Mouse (Mus musculus): ENCODE measurements around the gene Gpr137. TPM values are rescaled to one million over a fixed set of nuclear protein-coding genes. Genes with fewer than 3 reads are reported as not detected.

Gene Gpr137
- polyA plus RNA-seq, 1 experiment from 2014 or later, result 72.3 TPM

GRCm38 (mm10) chr19:6937541-6938465, 4.5 kb downstream of the Gpr137 start:
- Histone ChIP-seq H3K27me3 (replicated peaks) (peaks cover 37% of the 10 kb centered on the region), H3K27ac (replicated peaks) (no peak overlapping the region), H3K4me3 (replicated peaks) (no peak overlapping the region), H3K4me1 (peaks cover 61% of the 10 kb centered on the region), H3K36me3 (0 out of 2 replicates have a peak, but pooled peaks cover 6% of the 10 kb centered on the region), H3K4me2 (peak overlapping the region; percentile 99; the same call in 1 of the 2 replicates), H3K9ac (replicated peaks) (0 out of 2 replicates have a peak overlapping the region, but pooled peaks have one; percentile 7), H3K9me3 (replicated peaks) (no peaks in the 10 kb centered on the region)
- no peak for ATAC-seq (ENCODE audit: low FRiP score)
- 79% methylated on average over 16 of the region's 16 CpGs for WGBS

DNA sequence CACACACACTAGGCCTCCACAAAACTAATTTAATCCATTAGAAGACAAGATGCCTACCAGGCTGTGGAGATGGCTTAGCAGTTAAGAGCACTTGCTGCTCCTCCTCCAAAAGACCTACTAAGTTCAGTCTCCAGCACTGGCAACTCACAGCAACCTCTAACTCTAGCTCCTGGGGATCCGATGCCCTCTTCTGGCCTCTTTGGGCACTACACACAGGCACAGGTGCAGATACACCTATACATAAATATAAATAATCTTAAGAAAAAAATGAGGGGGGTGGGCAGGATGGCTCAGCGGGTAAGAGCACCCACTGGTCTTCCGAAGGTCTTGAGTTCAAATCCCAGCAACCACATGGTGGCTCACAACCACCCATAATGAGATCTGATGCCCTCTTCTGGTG, 6.0 kb downstream of the Gpr137 start:
- no peak for ATAC-seq (ENCODE audit: low FRiP score)
- 0 out of 2 replicates have a peak, but pooled peaks cover 6% of the 10 kb centered on the region for H3K36me3 ChIP-seq
- 27% methylated on average over 3 of the region's 3 CpGs for WGBS
- peaks cover 54% of the 10 kb centered on the region for H3K4me1 ChIP-seq
- peaks cover 52% of the 10 kb centered on the region for H3K27me3 ChIP-seq (replicated peaks)
- H3K9me3 ChIP-seq (replicated peaks), result no peaks in the 10 kb centered on the region
- H3K9ac ChIP-seq (replicated peaks), result no peak overlapping the region
- H3K4me2 ChIP-seq, result no peak overlapping the region
- H3K27ac ChIP-seq (replicated peaks), result no peak overlapping the region
- no peak overlapping the region for H3K4me3 ChIP-seq (replicated peaks)

DNA sequence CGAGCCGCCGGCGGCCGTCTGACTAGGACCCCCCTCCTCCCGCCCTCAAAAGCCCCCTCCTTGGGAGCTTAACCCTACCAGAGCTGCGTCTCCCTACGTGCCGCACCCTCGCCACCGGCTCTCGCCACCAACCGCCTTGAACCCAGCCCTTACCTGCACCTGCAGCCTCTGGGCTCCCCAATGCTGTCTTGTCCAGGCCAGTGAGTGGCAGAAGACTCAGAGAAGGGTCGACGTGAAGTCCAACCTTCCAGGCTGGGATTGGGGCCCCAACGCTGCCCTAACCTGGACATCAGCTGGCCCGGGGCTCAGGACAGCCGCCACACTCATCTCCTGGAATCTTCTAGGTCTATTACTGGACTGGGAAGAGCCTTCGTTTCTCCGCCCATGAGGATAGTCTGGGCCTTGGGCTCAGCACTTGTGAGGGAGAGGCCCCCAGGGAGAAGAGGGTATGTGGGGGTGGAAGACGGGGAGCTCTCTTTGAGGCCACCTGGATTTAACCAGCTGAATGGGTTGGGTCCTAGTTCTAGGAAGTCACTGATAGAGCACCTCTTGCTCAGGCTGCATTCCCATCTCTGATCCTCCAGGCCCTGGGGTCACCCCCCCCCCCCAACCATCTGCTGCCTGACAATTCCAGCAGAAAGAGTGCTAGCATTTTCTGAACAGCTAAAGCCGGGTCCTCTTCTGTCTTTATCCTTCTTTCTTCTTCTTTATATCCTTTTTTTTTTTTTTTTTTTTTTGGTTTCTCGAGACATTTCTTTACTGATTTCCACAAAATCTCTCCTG, 7.9 kb downstream of the Gpr137 start, which contains the start of gene Kcnk4:
TSS of gene Kcnk4 (minus strand) at position 321 of the 783 bp plus-strand sequence.
- H3K9ac ChIP-seq (replicated peaks), result peak within 1 kb of the TSS; percentile 50
- no peaks in the 10 kb centered on the region for H3K9me3 ChIP-seq (replicated peaks)
- 15% methylated on average over 17 of the region's 23 CpGs for WGBS
- H3K27me3 ChIP-seq (replicated peaks), result peaks cover 66% of the 10 kb centered on the region
- H3K4me2 ChIP-seq, result peak within 1 kb of the TSS; percentile 76
- ATAC-seq (ENCODE audit: low FRiP score), result no peak
- peak within 1 kb of the TSS; percentile 47 for H3K4me3 ChIP-seq (replicated peaks)
- peak within 1 kb of the TSS; percentile 42; the same call in 1 of the 2 replicates for H3K27ac ChIP-seq (replicated peaks)
- H3K4me1 ChIP-seq, result peaks cover 37% of the 10 kb centered on the region
- H3K36me3 ChIP-seq, result 0 out of 2 replicates have a peak, but pooled peaks cover 6% of the 10 kb centered on the region

DNA sequence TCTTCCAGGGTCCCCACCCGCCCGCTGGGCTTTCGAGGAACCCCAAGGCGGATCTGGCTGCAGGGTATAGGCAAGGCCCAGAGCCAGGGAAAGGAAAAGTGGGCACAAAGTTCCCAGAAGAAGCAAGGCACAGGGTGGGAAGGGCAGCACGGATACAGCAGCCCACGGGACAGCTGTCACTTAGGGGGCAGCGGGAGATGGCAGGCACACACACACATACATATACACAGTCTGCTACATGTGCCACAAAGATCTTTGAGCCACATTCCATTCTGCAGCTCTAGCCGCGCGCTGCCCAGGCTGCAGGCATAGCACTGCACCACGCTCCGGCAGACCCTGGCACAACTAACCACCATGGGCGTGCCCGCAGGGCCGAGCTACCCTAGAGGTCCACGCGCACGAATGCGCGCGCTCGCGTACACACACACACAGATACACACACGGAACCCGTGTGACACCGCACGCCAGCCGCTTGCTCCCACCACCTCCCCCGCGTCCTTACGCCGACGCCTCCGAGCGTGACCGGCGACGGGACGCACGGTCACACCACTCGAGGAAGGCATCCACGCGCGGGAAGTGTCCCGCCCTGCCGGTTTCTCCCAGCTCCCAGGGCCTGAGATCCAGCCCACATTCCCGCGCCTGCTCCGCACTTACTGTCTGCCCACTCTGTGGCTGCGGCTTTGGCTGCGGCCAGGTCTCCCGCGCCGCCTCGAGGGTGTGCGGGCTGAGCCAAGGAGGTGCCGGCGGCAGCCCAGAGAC, 8.7 kb downstream of the Gpr137 start:
- 4% methylated on average over 53 of the region's 58 CpGs for WGBS
- H3K27me3 ChIP-seq (replicated peaks), result peaks cover 74% of the 10 kb centered on the region
- peak overlapping the region; percentile 47 for H3K4me3 ChIP-seq (replicated peaks)
- ATAC-seq (ENCODE audit: low FRiP score), result peak; percentile 79
- peak overlapping the region; percentile 76 for H3K4me2 ChIP-seq
- H3K36me3 ChIP-seq, result 0 out of 2 replicates have a peak, but pooled peaks cover 6% of the 10 kb centered on the region
- H3K27ac ChIP-seq (replicated peaks), result peak overlapping the region; percentile 42; the same call in 1 of the 2 replicates
- peaks cover 29% of the 10 kb centered on the region for H3K4me1 ChIP-seq
- H3K9ac ChIP-seq (replicated peaks), result peak overlapping the region; percentile 50
- H3K9me3 ChIP-seq (replicated peaks), result no peaks in the 10 kb centered on the region

GRCm38 (mm10) chr19:6933102-6933435, 9.2 kb downstream of the Gpr137 start:
- H3K4me1 ChIP-seq, result peaks cover 24% of the 10 kb centered on the region
- H3K36me3 ChIP-seq, result 0 out of 2 replicates have a peak, but pooled peaks cover 4% of the 10 kb centered on the region
- H3K27me3 ChIP-seq (replicated peaks), result peaks cover 79% of the 10 kb centered on the region
- 0 out of 2 replicates have a peak overlapping the region, but pooled peaks have one; percentile 2 for H3K27ac ChIP-seq (replicated peaks)
- ATAC-seq (ENCODE audit: low FRiP score), result no peak
- WGBS, result 29% methylated on average over 4 of the region's 4 CpGs
- no peaks in the 10 kb centered on the region for H3K9me3 ChIP-seq (replicated peaks)
- 0 out of 2 replicates have a peak overlapping the region, but pooled peaks have one; percentile 50 for H3K9ac ChIP-seq (replicated peaks)
- peak overlapping the region; percentile 47 for H3K4me3 ChIP-seq (replicated peaks)
- H3K4me2 ChIP-seq, result peak overlapping the region; percentile 76

DNA sequence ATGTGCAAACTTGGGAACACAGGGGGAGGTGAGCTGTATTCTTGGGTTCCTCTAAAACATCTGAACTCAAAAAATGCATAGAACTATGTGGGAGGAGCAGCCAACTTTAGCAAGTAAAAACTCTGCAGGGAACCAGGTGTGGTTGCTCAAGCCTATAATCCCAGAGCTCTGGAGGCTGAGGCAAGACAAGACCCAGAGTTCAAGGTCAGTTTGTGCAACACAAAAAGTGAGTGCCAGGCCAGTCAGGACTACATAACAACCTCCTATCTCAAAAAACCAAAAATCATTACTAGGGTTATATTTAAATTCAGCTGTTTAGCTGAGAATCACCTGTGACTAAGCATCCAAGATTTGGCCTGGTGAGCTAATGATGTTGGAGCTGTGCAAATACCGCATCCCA, 10.3 kb downstream of the Gpr137 start:
- no peak overlapping the region for H3K4me3 ChIP-seq (replicated peaks)
- no peak overlapping the region for H3K4me2 ChIP-seq
- peaks cover 18% of the 10 kb centered on the region for H3K4me1 ChIP-seq
- 35% methylated on average over 1 of the region's 1 CpGs for WGBS
- H3K9ac ChIP-seq (replicated peaks), result no peak overlapping the region
- H3K27ac ChIP-seq (replicated peaks), result no peak overlapping the region
- no peaks in the 10 kb centered on the region for H3K36me3 ChIP-seq
- H3K9me3 ChIP-seq (replicated peaks), result no peaks in the 10 kb centered on the region
- no peak for ATAC-seq (ENCODE audit: low FRiP score)
- H3K27me3 ChIP-seq (replicated peaks), result peaks cover 83% of the 10 kb centered on the region

DNA sequence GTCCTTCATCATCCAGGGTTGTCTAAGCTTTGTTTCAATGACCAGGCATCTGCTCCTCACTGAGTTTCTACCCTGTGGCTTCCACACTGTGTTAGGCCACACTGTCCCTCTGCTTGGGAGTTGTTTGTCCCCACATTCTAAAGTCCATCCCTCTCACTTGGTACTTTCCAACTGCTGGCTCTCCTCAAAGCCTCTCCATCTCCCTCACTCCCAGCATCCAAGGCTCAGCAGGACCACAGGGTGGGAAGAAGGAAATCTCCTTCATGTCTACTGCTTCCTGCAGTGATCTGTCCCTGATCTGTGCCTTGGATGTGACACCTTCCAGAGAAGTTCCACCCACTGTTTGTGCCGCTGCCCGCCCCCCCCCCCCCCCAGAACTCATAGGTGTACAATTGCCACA, 11.3 kb downstream of the Gpr137 start:
- Histone ChIP-seq H3K9ac (replicated peaks) (no peak overlapping the region), H3K9me3 (replicated peaks) (no peaks in the 10 kb centered on the region), H3K4me1 (peaks cover 21% of the 10 kb centered on the region), H3K4me2 (no peak overlapping the region), H3K4me3 (replicated peaks) (no peak overlapping the region), H3K27ac (replicated peaks) (no peak overlapping the region), H3K36me3 (no peaks in the 10 kb centered on the region), H3K27me3 (replicated peaks) (peaks cover 86% of the 10 kb centered on the region)
- no peak for ATAC-seq (ENCODE audit: low FRiP score)
- WGBS, result 0% methylated on average over 2 of the region's 2 CpGs

GRCm38 (mm10) chr19:6928080-6928479, 14.2 kb downstream of the Gpr137 start:
- Histone ChIP-seq H3K4me3 (replicated peaks) (no peak overlapping the region), H3K9me3 (replicated peaks) (no peaks in the 10 kb centered on the region), H3K36me3 (no peaks in the 10 kb centered on the region), H3K9ac (replicated peaks) (no peak overlapping the region), H3K27me3 (replicated peaks) (peaks cover 94% of the 10 kb centered on the region), H3K27ac (replicated peaks) (no peak overlapping the region), H3K4me2 (no peak overlapping the region), H3K4me1 (peaks cover 18% of the 10 kb centered on the region)
- WGBS, result 16% methylated on average over 7 of the region's 9 CpGs
- no peak for ATAC-seq (ENCODE audit: low FRiP score)

GRCm38 (mm10) chr19:6926559-6927255, 15.6 kb downstream of the Gpr137 start:
- Histone ChIP-seq H3K27ac (replicated peaks) (no peak overlapping the region), H3K4me1 (peaks cover 23% of the 10 kb centered on the region), H3K4me2 (peak overlapping the region; percentile 46), H3K9me3 (replicated peaks) (no peaks in the 10 kb centered on the region), H3K4me3 (replicated peaks) (peak overlapping the region; percentile 22; the same call in 1 of the 2 replicates), H3K9ac (replicated peaks) (no peak overlapping the region), H3K36me3 (no peaks in the 10 kb centered on the region), H3K27me3 (replicated peaks) (peaks cover 86% of the 10 kb centered on the region)
- 17% methylated on average over 26 of the region's 26 CpGs for WGBS
- ATAC-seq (ENCODE audit: low FRiP score), result no peak

DNA sequence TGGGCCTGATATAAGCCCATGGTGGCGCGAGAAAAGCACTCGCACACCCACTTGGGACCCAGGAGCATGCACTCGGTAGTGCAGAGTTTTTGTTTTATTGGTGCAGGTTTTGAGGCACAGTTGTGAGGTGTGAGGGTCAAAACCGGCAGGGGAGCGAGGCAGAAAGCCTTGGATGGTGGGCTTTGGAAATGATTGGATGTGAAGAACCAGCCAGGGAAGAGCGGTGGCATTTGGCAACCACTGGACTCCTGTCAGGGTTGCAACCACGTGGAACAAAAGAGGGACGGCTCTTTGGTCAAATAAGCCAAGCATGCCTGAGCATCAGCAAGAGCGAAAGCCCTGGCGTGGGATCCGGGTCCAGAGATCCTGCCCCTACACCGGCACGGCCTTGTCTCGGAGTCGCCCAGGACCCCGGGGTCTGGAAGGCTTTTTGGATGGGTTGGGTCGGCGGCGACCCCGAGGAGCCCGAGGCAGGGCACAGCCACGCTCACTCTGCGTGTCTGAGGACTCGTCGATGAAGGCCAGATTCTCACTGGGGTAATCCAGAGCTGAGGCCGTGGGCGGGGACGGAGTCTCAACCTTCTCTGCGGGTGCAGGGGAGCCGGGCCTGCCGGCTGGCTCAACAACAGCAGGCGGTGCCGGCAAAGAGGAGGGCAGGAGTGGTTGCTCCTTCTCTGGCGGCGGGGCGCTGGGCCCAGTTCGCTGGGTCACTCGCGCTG, 16.5 kb downstream of the Gpr137 start:
- Histone ChIP-seq H3K36me3 (no peaks in the 10 kb centered on the region), H3K27me3 (replicated peaks) (peaks cover 77% of the 10 kb centered on the region), H3K4me1 (peaks cover 27% of the 10 kb centered on the region), H3K4me3 (replicated peaks) (peak overlapping the region; percentile 3; the same call in 1 of the 2 replicates), H3K9me3 (replicated peaks) (no peaks in the 10 kb centered on the region), H3K9ac (replicated peaks) (no peak overlapping the region), H3K4me2 (peak overlapping the region; percentile 43; the same call in 1 of the 2 replicates), H3K27ac (replicated peaks) (no peak overlapping the region)
- no peak for ATAC-seq (ENCODE audit: low FRiP score)
- WGBS, result 7% methylated on average over 38 of the region's 40 CpGs
